Mouse (Mus musculus): Measurements from ENCODE around the gene Tex29. TPM values are rescaled to one million over a fixed set of nuclear protein-coding genes. Genes with fewer than 3 reads are reported as not detected.
A peak's percentile ranks its signal among the peaks of the same experiment; 100 is the strongest.

Gene Tex29
- 0.59 and 1.4 TPM in 2 replicates for polyA plus RNA-seq (2015; fragmentation: Nextera tagmentation; extraction: Ambion mirVana)

DNA sequence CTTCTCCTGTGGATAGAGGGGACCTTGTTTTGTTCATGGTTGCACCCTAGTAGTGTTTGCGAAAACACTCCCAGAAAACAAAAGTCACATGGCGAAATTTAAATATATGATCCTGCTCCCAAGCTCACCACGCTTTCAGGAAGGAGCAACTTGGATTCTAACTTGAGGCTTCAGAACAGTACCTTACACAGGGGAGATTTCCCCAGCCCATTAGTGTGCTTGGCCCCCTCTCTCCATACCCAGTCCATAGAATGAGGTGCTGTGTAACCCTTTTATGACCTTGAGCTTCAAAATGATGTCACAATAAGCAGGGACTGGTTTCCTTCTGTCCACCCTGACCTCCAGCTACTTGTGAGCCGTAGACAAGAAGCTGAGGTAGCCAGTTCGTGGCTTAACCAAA, at the start of gene Tex29:
Gene Tex29 (plus strand): TSS at position 301 of the 400 bp plus-strand sequence.
- Histone ChIP-seq H3K36me3 (peaks cover 7% of the 10 kb centered on the region), H3K27me3 (no peaks in the 10 kb centered on the region), H3K27ac (replicated peaks) (peak within 1 kb of the TSS; percentile 87), H3K9ac (replicated peaks) (no peak within 1 kb of the TSS), H3K4me3 (no peak within 1 kb of the TSS), H3K4me2 (replicated peaks) (no peak within 1 kb of the TSS), H3K4me1 (peaks cover 43% of the 10 kb centered on the region), H3K9me3 (no peaks in the 10 kb centered on the region)
- 91% methylated on average over 5 of the region's 5 CpGs for whole genome bisulfite sequencing
- ATAC-seq (replicated peaks) = no peak

DNA sequence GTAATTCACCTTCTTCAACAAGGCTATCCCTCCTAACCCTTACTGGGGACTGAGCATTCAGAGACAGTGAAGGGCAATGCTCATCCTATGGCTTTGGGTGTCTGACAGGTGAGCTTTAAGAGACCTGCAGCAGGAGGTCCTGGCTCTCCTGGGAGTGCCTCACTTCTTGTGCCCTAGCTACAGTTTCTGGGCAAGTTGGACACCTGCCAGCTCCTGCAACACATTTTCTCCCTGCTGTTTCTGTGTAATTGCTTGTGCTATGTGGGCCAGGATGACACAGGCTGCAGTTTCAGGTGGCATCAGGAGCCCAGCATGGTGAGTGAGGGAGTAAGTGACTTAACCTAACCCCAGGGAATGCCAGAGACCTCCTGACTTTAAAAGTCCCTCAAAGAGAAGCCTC, 45.3 kb upstream of the Tex29 start:
- Histone ChIP-seq H3K9ac (replicated peaks) (no peak overlapping the region), H3K36me3 (peaks cover 27% of the 10 kb centered on the region), H3K4me2 (replicated peaks) (no peak overlapping the region), H3K27me3 (no peaks in the 10 kb centered on the region), H3K4me1 (peaks cover 17% of the 10 kb centered on the region), H3K27ac (replicated peaks) (no peak overlapping the region), H3K4me3 (no peak overlapping the region), H3K9me3 (no peaks in the 10 kb centered on the region)
- no peak for ATAC-seq (replicated peaks)

DNA sequence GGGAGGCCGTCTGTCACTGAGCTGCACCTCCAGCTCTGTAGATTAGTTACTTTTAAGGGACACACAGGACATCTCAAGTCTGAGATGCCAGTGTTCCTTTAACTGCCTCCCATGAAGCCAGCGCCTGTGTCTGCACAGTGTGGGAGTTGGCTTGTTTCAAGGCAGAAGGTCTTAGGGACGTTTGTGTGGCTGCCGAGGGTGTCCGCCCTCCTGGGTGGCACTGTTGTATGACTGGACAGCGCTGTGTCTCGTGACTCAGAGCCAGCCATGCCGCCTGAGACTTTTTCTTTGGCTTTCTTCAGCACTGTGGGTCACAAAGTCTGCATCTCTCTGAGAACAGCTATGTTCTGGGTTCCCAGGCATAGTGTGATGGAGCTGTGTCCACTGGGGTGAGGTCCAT, 43.1 kb upstream of the Tex29 start:
- Histone ChIP-seq H3K27ac (replicated peaks) (no peak overlapping the region), H3K27me3 (no peaks in the 10 kb centered on the region), H3K4me1 (peaks cover 17% of the 10 kb centered on the region), H3K9me3 (no peaks in the 10 kb centered on the region), H3K36me3 (peaks cover 23% of the 10 kb centered on the region), H3K4me3 (no peak overlapping the region), H3K9ac (replicated peaks) (no peak overlapping the region), H3K4me2 (replicated peaks) (no peak overlapping the region)
- 88% methylated on average over 8 of the region's 8 CpGs for WGBS
- no peak for ATAC-seq (replicated peaks)

DNA sequence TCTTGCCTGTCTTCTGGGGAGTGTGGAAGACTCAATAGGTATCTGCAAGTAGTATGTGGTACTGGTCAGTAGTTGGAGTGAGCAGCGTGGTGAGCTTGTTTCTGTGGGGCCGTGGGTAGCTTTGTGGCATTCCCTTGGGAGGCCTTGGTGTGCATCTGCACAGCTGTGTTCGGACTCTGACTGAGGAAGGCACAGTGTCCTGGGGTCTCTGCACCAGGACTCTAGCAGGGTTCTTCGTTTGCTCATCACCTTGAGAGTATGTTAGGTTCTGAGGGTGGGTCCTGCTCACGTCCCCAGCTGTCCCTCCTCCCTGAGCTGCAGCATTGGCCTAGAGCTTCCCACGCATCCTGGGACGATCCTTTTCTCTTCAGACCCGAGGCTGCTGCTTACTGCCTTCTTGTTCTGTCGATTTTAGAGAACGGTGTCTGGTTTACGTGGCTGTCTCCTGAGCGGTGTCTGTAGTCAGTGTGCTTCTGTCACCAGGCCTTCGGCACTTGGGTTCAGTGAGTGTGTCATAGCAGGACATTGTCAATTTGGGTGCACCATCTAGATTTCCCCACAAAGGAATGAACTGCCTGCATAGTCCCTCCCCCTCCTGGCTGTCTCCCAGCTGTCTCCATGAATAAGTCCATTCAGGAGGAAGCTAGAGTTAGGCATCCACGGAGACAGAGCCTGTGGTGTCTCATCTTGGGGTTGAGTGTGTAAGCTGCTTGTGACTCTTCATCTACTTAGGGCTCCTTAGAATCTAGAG, 42.4 kb upstream of the Tex29 start:
- Histone ChIP-seq H3K4me1 (peaks cover 17% of the 10 kb centered on the region), H3K4me3 (no peak overlapping the region), H3K27me3 (no peaks in the 10 kb centered on the region), H3K4me2 (replicated peaks) (no peak overlapping the region), H3K9me3 (no peaks in the 10 kb centered on the region), H3K27ac (replicated peaks) (0 out of 2 replicates have a peak overlapping the region, but pooled peaks have one; percentile 13), H3K9ac (replicated peaks) (no peak overlapping the region), H3K36me3 (peaks cover 23% of the 10 kb centered on the region)
- 73% methylated on average over 14 of the region's 14 CpGs for WGBS
- no peak; the same call in 1 of the 2 replicates for ATAC-seq (replicated peaks)

DNA sequence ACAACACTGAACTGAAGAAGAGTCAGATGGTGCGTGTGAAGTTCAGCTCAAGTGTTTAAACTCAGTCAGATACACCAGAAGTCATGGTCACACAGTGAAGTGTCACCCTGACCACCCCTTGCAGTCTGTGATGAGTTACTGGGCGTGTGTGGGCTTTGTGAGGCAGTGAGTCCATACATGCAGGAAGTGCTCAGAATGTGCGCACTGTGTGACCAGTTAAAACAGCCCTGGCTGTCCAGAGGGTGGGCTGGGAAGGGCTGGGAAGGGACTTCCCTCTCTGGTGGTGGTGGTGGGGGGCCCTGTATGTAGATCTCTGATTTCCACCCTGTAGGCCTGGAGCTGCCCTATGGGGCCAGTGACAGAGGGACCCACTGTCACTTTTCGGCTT, 41.8 kb upstream of the Tex29 start:
- H3K27ac ChIP-seq (replicated peaks) = no peak overlapping the region
- peaks cover 20% of the 10 kb centered on the region for H3K4me1 ChIP-seq
- H3K9ac ChIP-seq (replicated peaks) = no peak overlapping the region
- no peaks in the 10 kb centered on the region for H3K27me3 ChIP-seq
- H3K4me2 ChIP-seq (replicated peaks) = no peak overlapping the region
- 87% methylated on average over 4 of the region's 4 CpGs for WGBS
- no peaks in the 10 kb centered on the region for H3K9me3 ChIP-seq
- H3K36me3 ChIP-seq = peaks cover 19% of the 10 kb centered on the region
- H3K4me3 ChIP-seq = no peak overlapping the region
- ATAC-seq (replicated peaks) = 0 out of 2 replicates have a peak, but pooled peaks have one; percentile 23

DNA sequence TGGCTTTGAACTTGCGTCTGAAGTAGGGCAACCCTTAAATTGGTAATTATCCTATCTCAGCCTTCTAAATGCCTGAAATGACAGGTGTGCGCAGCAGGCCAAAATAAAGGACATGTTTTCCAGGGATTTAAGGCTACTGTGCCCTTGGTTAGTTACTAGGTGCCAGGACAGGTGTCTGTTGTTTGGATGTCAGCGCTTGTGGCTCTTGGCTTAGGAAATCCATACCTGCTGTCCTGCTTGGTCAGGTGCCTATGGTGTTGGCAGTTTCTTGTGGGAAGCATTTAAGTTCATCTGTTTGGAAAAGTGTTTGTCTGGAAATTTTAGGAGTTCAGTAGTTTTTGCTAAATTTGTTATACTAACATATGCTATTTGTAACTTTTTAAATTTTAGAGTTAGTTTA, 41.2 kb upstream of the Tex29 start:
- Histone ChIP-seq H3K4me2 (replicated peaks) (no peak overlapping the region), H3K9me3 (no peaks in the 10 kb centered on the region), H3K27ac (replicated peaks) (no peak overlapping the region), H3K4me1 (peaks cover 20% of the 10 kb centered on the region), H3K4me3 (no peak overlapping the region), H3K27me3 (no peaks in the 10 kb centered on the region), H3K9ac (replicated peaks) (no peak overlapping the region), H3K36me3 (peaks cover 19% of the 10 kb centered on the region)
- WGBS = 89% methylated on average over 3 of the region's 3 CpGs
- no peak for ATAC-seq (replicated peaks)

DNA sequence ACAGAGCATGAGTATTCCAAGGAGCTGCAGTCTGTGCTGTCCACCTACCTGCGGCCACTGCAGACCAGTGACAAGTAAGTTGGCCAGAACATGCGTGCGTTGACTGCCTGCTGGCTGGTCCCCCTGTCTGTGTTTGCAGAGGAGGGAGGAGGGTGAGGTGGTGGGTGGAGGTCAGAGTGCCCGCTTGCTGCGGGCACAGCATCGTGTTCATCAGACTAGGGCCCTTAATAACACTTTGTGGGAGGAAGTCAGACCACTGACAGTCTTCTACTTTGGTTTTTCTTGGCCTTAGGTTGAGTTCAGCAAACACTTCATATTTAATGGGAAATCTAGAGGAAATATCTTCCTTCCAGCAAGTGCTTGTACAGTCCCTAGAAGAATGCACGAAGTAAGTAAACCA, 39.8 kb upstream of the Tex29 start:
- H3K36me3 ChIP-seq = peaks cover 31% of the 10 kb centered on the region
- ATAC-seq (replicated peaks) = no peak
- no peak overlapping the region for H3K4me2 ChIP-seq (replicated peaks)
- H3K27me3 ChIP-seq = no peaks in the 10 kb centered on the region
- no peak overlapping the region for H3K4me3 ChIP-seq
- no peaks in the 10 kb centered on the region for H3K9me3 ChIP-seq
- no peak overlapping the region for H3K9ac ChIP-seq (replicated peaks)
- 90% methylated on average over 7 of the region's 7 CpGs for WGBS
- peaks cover 13% of the 10 kb centered on the region for H3K4me1 ChIP-seq
- no peak overlapping the region for H3K27ac ChIP-seq (replicated peaks)

DNA sequence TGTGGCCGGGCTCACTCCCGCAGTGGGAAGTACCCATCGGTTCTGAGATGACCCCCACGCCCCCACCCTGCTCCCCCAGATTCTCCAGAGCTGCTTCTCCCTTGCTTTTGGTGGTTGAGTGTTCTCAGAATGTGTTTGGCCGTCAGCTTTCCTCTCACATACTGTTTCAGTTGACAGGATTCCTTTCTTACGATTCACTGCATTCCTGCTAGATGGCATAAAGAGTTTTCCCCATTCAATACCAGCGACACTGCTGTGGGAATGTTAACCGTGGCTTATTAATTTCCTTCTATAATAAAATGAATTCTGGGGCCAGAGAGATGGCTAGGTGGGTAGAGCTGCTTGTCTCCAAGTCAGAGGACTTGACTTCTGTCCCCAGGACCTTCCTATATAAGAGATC, 38.7 kb upstream of the Tex29 start:
- Histone ChIP-seq H3K9ac (replicated peaks) (no peak overlapping the region), H3K9me3 (no peaks in the 10 kb centered on the region), H3K4me1 (peaks cover 15% of the 10 kb centered on the region), H3K4me2 (replicated peaks) (no peak overlapping the region), H3K4me3 (no peak overlapping the region), H3K36me3 (peaks cover 37% of the 10 kb centered on the region), H3K27me3 (no peaks in the 10 kb centered on the region), H3K27ac (replicated peaks) (no peak overlapping the region)
- WGBS = 35% methylated on average over 8 of the region's 8 CpGs
- no peak for ATAC-seq (replicated peaks)

DNA sequence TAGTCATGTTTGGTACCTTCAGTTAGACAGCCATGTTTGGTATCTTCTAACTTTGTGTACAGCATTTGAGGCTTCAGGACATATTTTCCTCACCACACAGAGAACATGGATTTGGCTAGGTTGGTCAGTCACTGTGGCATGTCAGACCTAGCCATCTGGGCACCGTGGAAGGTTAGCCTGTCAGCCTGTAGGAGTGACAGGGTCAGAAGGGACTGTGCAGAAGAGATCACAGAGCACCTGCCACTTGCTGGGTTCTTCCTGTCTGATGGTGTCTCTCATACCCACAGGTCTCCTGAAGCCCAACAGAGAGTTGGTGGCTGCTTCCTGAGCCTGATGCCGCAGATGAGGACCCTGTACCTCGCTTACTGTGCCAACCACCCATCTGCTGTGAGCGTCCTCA, 35.4 kb upstream of the Tex29 start:
- no peak overlapping the region for H3K9ac ChIP-seq (replicated peaks)
- WGBS = 95% methylated on average over 4 of the region's 4 CpGs

DNA sequence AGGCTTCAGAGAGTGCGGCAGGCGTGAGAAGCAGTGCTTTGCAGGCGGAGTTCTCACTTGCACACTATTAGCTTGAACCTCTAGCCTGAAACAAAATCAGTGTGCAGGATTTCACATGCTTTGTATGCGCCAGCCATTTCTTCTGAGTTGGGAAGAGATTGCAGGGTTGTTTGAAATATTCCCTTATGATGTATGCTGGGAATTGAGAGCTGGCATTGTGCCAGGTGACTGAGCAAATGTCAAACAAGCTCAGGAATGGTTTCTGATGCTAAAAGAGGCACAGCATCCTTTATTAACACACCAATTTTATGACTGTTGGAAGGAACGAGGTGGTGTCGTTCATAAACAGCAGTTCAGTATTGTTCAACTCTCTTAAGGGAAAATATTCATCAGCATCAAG, 34.0 kb upstream of the Tex29 start:
- ATAC-seq (replicated peaks) = no peak
- WGBS = 82% methylated on average over 6 of the region's 6 CpGs
- Histone ChIP-seq H3K9ac (replicated peaks) (no peak overlapping the region), H3K36me3 (peaks cover 83% of the 10 kb centered on the region), H3K27ac (replicated peaks) (peak overlapping the region; percentile 31; the same call in 1 of the 2 replicates), H3K9me3 (no peaks in the 10 kb centered on the region), H3K4me1 (peaks cover 5% of the 10 kb centered on the region; the same call in 1 of the 2 replicates), H3K27me3 (no peaks in the 10 kb centered on the region), H3K4me3 (no peak overlapping the region), H3K4me2 (replicated peaks) (no peak overlapping the region)

More for the DNA sequence above, 35.4 kb upstream of the Tex29 start:
- Histone ChIP-seq H3K27me3 (no peaks in the 10 kb centered on the region), H3K27ac (replicated peaks) (no peak overlapping the region), H3K4me1 (peaks cover 5% of the 10 kb centered on the region; the same call in 1 of the 2 replicates), H3K36me3 (peaks cover 70% of the 10 kb centered on the region), H3K4me2 (replicated peaks) (no peak overlapping the region), H3K9me3 (no peaks in the 10 kb centered on the region), H3K4me3 (no peak overlapping the region)
- no peak for ATAC-seq (replicated peaks)

DNA sequence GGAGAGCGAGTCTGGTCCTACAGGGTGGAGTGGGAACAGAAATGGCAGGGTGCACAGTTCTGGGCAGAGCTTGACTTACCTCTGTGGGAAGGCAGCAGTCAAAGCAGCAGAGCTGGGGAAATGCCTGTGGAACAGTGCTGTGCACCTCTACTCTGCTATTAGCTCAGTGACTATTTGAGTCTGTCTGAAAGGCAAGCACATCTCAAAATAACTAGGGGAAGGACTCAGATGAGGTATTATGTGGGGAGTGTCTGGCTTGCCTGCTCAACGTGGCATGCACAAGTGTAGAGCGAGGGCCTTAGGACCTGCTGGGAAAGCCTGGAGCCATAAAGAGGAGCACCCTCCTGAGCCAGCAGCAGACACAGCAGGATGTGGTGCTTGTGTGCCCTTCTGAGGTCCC, 32.9 kb upstream of the Tex29 start:
- ATAC-seq (replicated peaks) = no peak
- Histone ChIP-seq H3K4me1 (peaks cover 5% of the 10 kb centered on the region; the same call in 1 of the 2 replicates), H3K27me3 (no peaks in the 10 kb centered on the region), H3K4me3 (no peak overlapping the region), H3K4me2 (replicated peaks) (no peak overlapping the region), H3K36me3 (peaks cover 86% of the 10 kb centered on the region), H3K27ac (replicated peaks) (no peak overlapping the region), H3K9me3 (no peaks in the 10 kb centered on the region), H3K9ac (replicated peaks) (no peak overlapping the region)
- WGBS = 83% methylated on average over 3 of the region's 3 CpGs

DNA sequence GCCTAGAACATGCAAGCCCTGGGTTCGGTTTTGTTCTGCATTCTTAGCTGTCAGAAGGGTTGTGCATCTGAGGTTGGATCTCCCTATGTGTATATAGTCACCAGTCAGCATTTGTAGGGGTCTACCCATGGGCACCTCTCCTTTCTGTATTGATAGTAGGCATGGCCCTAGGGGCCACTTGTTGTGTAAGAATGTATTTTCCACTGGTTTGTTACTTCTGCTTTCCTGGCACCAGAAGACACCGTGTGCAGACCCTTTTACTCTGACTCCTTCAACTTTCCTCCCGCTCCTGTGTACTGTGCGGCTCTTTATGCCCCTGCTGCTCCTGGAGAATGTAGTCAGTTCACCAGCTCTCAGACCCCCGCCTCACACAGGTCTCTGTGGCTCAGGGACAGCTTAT, 32.2 kb upstream of the Tex29 start:
- 89% methylated on average over 5 of the region's 5 CpGs for WGBS
- Histone ChIP-seq H3K27me3 (no peaks in the 10 kb centered on the region), H3K27ac (replicated peaks) (no peak overlapping the region), H3K4me1 (peaks cover 4% of the 10 kb centered on the region; the same call in 1 of the 2 replicates), H3K4me2 (replicated peaks) (no peak overlapping the region), H3K36me3 (peaks cover 86% of the 10 kb centered on the region), H3K9me3 (no peaks in the 10 kb centered on the region), H3K4me3 (no peak overlapping the region), H3K9ac (replicated peaks) (no peak overlapping the region)
- no peak for ATAC-seq (replicated peaks)

DNA sequence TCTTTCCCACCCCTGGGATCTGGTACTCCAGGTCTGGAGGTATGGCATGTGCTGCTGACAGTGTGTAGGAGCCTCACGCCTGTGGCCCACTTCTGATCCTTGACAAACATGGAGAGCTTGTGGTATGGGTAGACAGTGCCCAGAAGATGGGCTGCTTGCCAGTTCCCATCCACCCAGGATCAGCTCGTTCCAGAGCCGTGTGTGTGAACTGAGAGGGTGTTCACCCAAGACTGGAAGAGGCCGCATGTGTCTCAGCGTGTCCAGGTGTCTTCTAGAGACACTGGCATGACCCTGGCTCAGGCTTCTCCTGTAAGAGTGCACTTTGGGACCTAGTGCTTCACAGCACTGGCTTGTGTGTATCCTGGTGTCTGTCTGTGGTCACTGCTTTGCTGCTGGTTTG, 29.8 kb upstream of the Tex29 start:
- 92% methylated on average over 5 of the region's 5 CpGs for WGBS
- Histone ChIP-seq H3K4me1 (peaks cover 3% of the 10 kb centered on the region; the same call in 1 of the 2 replicates), H3K9ac (replicated peaks) (no peak overlapping the region), H3K9me3 (no peaks in the 10 kb centered on the region), H3K4me3 (no peak overlapping the region), H3K27ac (replicated peaks) (no peak overlapping the region), H3K27me3 (no peaks in the 10 kb centered on the region), H3K4me2 (replicated peaks) (no peak overlapping the region), H3K36me3 (peaks cover 98% of the 10 kb centered on the region)
- ATAC-seq (replicated peaks) = no peak

Measured in forebrain, embryonic 15.5 days (tissue).